Mouse (Mus musculus) thymus, adult 2 months (tissue): ENCODE measurements at regions not wholly inside any gene's neighbourhood (a gene's known extent, or its start where the extent isn't known, plus 50 kb on each side); places are given as distances from the start of the nearest gene placed in this dataset.

ENCODE experiments used
- CTCF ChIP-seq: fragments of 200-500 bp; IDR thresholded peaks from 2 replicates; pipeline ENCODE4 v1.5.1; 2012; ENCODE audit warnings: mild to moderate bottlenecking, control low read depth, low read length, moderate library complexity, borderline replicate concordance; ENCODE audit not compliant: control insufficient read depth, poor library complexity, insufficient read depth; ENCODE audit errors: extremely low read depth
- POLR2A ChIP-seq: fragments of 200-500 bp; IDR thresholded peaks from 2 replicates; pipeline ENCODE4 v1.6.1; 2012; ENCODE audit warnings: mild to moderate bottlenecking, low read length, control low read depth, moderate library complexity; ENCODE audit not compliant: control insufficient read depth, poor library complexity, insufficient read depth; ENCODE audit errors: extremely low read depth

DNA sequence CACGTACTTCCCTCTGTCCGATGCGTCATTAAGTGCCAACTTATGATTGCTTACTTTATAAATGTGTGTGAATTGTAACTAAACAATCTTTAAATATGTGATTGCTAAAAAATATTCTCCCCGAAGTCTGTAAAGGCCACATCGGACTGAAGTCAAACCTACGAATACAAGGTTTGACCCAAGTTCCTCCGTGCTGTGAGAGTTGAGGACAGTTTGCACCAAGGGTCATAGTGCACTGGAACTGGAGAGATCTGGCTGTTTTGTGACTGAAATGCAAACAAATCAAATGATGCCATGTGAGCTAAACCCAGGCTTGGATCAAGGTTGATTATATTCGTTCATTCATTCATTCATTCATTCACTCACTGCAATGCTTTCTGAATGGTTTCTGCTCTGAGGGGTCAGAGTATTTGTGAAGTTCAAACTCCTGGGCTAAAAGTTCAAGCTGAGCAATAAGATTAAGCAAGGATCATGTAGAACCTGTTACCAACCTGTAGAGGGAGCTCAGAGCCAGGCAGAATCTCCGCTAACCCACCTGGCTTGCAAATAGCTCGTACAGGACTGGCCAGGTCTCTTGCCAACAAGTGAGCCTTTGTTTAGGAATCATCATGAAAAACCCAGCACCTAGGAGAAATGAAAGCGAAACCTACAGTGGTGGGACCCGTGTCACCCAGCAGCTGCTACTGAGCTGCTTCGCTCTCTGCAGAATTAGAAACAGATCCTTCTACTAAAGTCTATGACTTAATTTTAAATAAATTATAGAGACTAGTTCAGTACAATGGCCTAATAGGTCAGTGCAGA lies 67.9 kb upstream of the Serbp1 start:
- TF ChIP-seq POLR2A: no peak
- TF ChIP-seq CTCF: no peak
